9 mouse cellular contexts compared by ENCODE assay signal in the genomic region with DNA sequence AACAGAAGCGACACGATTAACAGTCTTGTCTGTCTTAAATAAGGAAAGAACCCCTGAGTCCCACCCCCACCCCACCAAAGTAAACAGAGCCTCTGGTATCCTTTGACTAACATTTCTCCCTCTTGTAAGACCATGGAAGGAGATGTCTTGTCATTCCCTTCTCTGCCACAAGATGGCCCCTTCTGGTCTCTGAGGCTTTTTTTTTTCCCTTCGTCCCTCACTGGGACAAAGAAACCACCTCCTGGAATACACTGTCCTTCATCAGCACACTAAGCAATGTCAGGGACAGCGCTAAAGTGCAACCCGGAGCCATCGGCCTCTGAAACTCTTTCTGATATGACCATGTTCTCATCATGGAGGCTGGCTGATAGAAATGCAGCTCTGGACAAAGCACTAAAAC.
DNase-seq lines count a peak whose midpoint lies in the region; ATAC-seq and TF ChIP-seq lines count a peak whose summit lies in the region.
"Had no signal": no experiment of that assay in that cellular context is flagged by ENCODE, and none has a peak within 500 bp of the region (broad histone marks: within the 10 kb centered on the region; RNA-seq: fewer than 3 reads in every experiment).

No protein-coding gene starts in this region.

- TF ChIP-seq POLR2A in small intestine, adult 2 months (IDR thresholded peaks at IDR 0.05; ENCODE audit: low read depth, low read length) = no peak

- 30% methylated on average over 6 of the region's 6 CpGs for WGBS in small intestine, adult 2 months

- peaks cover 2% of the 10 kb centered on the region for H3K36me3 ChIP-seq in G1E (replicated peaks)
- peaks cover 2% of the 10 kb centered on the region; the same call in 1 of the 2 replicates for H3K36me3 ChIP-seq in small intestine, adult 2 months (ENCODE audit: control insufficient read depth, insufficient read depth, low read length)

- no peaks in the 10 kb centered on the region for H3K9me3 ChIP-seq in G1E (replicated peaks)

- H3K4me1 ChIP-seq in G1E (ENCODE audit: insufficient read depth, low read depth, low read length) = no peaks in the 10 kb centered on the region
- H3K4me1 ChIP-seq in small intestine, adult 2 months (ENCODE audit: control insufficient read depth, insufficient read depth, insufficient read length, low read length) = no peaks in the 10 kb centered on the region

- intact Hi-C loops in gastrocnemius, postnatal 14 days (cut with DNase I; ENCODE audit: low total_unique reads) = no loop called here

- H3K27me3 ChIP-seq in G1E (ENCODE audit: insufficient read depth, low read length) = peaks cover 33% of the 10 kb centered on the region
- H3K27me3 ChIP-seq in small intestine, adult 2 months (ENCODE audit: control insufficient read depth, insufficient read depth, low read length) = no peaks in the 10 kb centered on the region
- H3K27me3 ChIP-seq: Patski had no signal

- DNase-seq in gastrocnemius, postnatal 10 days = peak; percentile 62
- DNase-seq in gastrocnemius, postnatal 25 days = no peak
- DNase-seq in G1E (ENCODE audit: low spot score) = no peak
- peak; percentile 72 for DNase-seq in cerebellum, adult 8-10 months
- DNase-seq in gastrocnemius, postnatal 14 days = peak; percentile 49
- DNase-seq in kidney, postnatal 10 days = peak; percentile 86
- peak; percentile 80 for DNase-seq in lung, postnatal 14 days

- no peak overlapping the region for H3K4me3 ChIP-seq in G1E (ENCODE audit: low read depth, low read length)
- no peak overlapping the region for H3K4me3 ChIP-seq in small intestine, adult 2 months (ENCODE audit: low read depth, low read length)

- ATAC-seq in G1E (ENCODE audit: extremely low read depth, insufficient number of reproducible peaks, low FRiP score, poor library complexity, severe bottlenecking) = no peak
- ATAC-seq: Patski had no signal

- peak; percentile 45 for TF ChIP-seq CTCF in G1E (IDR thresholded peaks at IDR 0.05; ENCODE audit: low read depth, low read length)
- TF ChIP-seq CTCF in small intestine, adult 2 months (IDR thresholded peaks at IDR 0.05; ENCODE audit: extremely low read depth, insufficient read length, insufficient replicate concordance, low read depth, low read length) = peak; percentile 38; the same call in 1 of the 2 replicates

- no peak overlapping the region for H3K27ac ChIP-seq in small intestine, adult 2 months (ENCODE audit: insufficient read depth, low read depth, low read length)

Comparison
In these comparisons a context has a peak if more than half of its experiments do, and no peak if none do; other contexts are left out.
1. DNase-seq: peak in gastrocnemius, postnatal 10 days (single experiment), cerebellum, adult 8-10 months (single experiment), gastrocnemius, postnatal 14 days (single experiment), kidney, postnatal 10 days (single experiment) and lung, postnatal 14 days (single experiment); none in gastrocnemius, postnatal 25 days (single experiment) and G1E (single experiment).